Mouse (Mus musculus): ENCODE results near the gene Abcb4. TPM values are rescaled to one million over a fixed set of nuclear protein-coding genes. Genes with fewer than 3 reads are reported as not detected.
A peak's percentile ranks its signal among the peaks of the same experiment; 100 is the strongest.

Abcb4 gene
- total RNA-seq, 1 experiment, result not detected

DNA sequence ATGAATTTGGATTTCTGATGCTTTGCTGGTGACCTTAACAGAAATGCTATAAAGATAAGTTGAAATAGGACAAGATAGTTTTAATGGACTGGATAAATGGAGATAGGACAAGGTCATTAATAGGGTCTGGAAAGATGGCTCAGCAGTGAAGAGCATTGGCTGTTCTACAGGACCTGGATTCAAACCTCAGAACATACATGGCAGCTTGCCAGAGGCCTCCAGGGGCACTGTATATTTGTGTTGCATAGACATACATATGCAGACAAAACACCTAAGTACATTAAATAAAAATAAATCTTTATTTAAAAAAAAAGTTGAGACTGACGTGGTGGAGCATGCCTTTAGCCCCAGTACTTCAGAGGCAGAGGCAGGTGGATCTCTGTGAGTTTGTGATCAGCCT lies 7.5 kb downstream of the Abcb4 start:
- in situ Hi-C loops (cut with MboI; ENCODE audit: low sequenced_read_pairs in 2 of 2, unreplicated experiment in 2 of 2), result no loop called here
- H3K36me3 ChIP-seq (ENCODE audit: control insufficient read depth, insufficient read depth, low read length, poor library complexity, severe bottlenecking), result no peaks in the 10 kb centered on the region
- no peak overlapping the region for H3K4me3 ChIP-seq (ENCODE audit: insufficient read depth in 1 of 2, low read depth in 1 of 2, low read length in 2 of 2, poor library complexity in 1 of 2, severe bottlenecking in 1 of 2)

DNA sequence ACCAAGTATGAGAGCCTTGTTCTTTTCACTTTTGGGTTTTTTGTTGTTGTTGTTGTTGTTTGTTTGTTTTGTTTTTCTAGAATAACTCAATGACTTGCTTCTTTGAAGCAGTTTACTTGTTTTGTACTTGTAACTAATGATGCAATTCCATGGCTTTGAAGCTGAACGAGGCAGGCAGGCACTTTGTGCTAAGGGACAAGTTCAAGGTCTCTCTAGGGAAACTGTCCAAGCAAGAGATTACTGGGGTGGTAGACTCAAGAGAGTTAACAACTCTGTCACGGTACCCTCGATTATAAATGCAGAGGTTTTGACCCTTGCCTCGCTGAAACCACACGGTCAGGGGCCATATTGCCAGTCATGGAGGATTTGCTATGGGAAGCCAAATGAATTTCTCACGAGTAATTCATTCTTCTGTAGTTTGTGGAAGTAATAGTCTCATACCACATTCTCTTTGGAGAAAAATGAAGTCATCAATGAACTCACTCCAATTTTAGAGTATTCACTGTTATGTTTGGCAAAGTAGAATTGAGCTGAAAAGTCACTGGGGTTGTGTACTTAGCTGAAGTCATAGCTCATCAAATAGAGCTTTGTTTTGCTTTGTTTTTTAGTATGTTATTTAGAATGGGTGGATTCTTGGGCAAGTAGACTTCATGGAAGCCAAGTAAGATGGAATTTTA lies 8.8 kb downstream of the Abcb4 start:
- in situ Hi-C loops (cut with MboI; ENCODE audit: low sequenced_read_pairs in 2 of 2, unreplicated experiment in 2 of 2), result no loop called here
- no peak for DNase-seq (ENCODE audit: low read depth, low spot score)
- Histone ChIP-seq H3K4me1 (ENCODE audit: control insufficient read depth in 2 of 2, insufficient read depth in 2 of 2, low read length in 2 of 2, poor library complexity in 1 of 2) (no peaks in the 10 kb centered on the region), H3K27ac (ENCODE audit: insufficient read depth, low read depth, low read length, poor library complexity, severe bottlenecking) (no peak overlapping the region), H3K9me3 (ENCODE audit: control insufficient read depth, insufficient read depth, low read depth, low read length) (no peaks in the 10 kb centered on the region), H3K36me3 (ENCODE audit: control insufficient read depth, insufficient read depth, low read length, poor library complexity, severe bottlenecking) (no peaks in the 10 kb centered on the region), H3K4me3 (ENCODE audit: insufficient read depth in 1 of 2, low read depth in 1 of 2, low read length in 2 of 2, poor library complexity in 1 of 2, severe bottlenecking in 1 of 2) (no peak overlapping the region), H3K9ac (ENCODE audit: insufficient read depth, low read depth, low read length, poor library complexity, severe bottlenecking) (no peak overlapping the region)
- TF ChIP-seq CHD2 (IDR thresholded peaks at IDR 0.05; ENCODE audit: low read depth, low read length), result no peak
- no peak for TF ChIP-seq MAFK (IDR thresholded peaks at IDR 0.05; ENCODE audit: insufficient read depth, low read depth, low read length)

More for the DNA sequence above, 7.5 kb downstream of the Abcb4 start:
- no peak overlapping the region for H3K27ac ChIP-seq (ENCODE audit: insufficient read depth, low read depth, low read length, poor library complexity, severe bottlenecking)
- no peak overlapping the region for H3K9ac ChIP-seq (ENCODE audit: insufficient read depth, low read depth, low read length, poor library complexity, severe bottlenecking)
- DNase-seq (ENCODE audit: low read depth, low spot score), result no peak
- no peaks in the 10 kb centered on the region for H3K4me1 ChIP-seq (ENCODE audit: control insufficient read depth in 2 of 2, insufficient read depth in 2 of 2, low read length in 2 of 2, poor library complexity in 1 of 2)
- no peaks in the 10 kb centered on the region for H3K9me3 ChIP-seq (ENCODE audit: control insufficient read depth, insufficient read depth, low read depth, low read length)
- TF ChIP-seq CHD2 (IDR thresholded peaks at IDR 0.05; ENCODE audit: low read depth, low read length) (no peak), ZC3H11A (IDR thresholded peaks at IDR 0.05; ENCODE audit: borderline replicate concordance, low read depth, low read length) (no peak), HCFC1 (IDR thresholded peaks at IDR 0.05; ENCODE audit: borderline replicate concordance, insufficient read depth, low read length) (no peak), MAFK (IDR thresholded peaks at IDR 0.05; ENCODE audit: insufficient read depth, low read depth, low read length) (no peak), ZNF384 (IDR thresholded peaks at IDR 0.05; ENCODE audit: low read depth, low read length) (no peak)

DNA sequence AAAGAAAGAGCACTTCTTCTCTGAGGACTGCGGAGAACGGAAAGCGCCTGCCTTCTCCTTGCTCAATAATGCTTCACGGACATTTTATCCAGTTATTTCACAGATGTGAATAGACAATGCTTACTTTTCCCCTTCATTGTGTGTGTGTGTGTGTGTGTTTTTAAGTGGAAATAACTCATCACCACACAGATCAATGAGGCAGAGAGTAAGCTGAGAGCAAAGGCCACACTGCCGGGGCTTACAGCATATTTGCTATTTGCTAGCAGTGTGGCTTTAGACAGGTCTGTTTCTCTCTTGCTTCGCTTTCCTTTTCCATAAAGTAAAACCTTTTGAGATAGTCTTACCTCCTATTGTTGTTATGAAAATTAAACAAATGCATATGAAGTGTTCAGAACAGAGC lies 11.0 kb downstream of the Abcb4 start:
- Histone ChIP-seq H3K27ac (ENCODE audit: insufficient read depth, low read depth, low read length, poor library complexity, severe bottlenecking) (no peak overlapping the region), H3K9me3 (ENCODE audit: control insufficient read depth, insufficient read depth, low read depth, low read length) (no peaks in the 10 kb centered on the region), H3K4me1 (ENCODE audit: control insufficient read depth in 2 of 2, insufficient read depth in 2 of 2, low read length in 2 of 2, poor library complexity in 1 of 2) (no peaks in the 10 kb centered on the region), H3K9ac (ENCODE audit: insufficient read depth, low read depth, low read length, poor library complexity, severe bottlenecking) (no peak overlapping the region), H3K36me3 (ENCODE audit: control insufficient read depth, insufficient read depth, low read length, poor library complexity, severe bottlenecking) (no peaks in the 10 kb centered on the region), H3K4me3 (ENCODE audit: insufficient read depth in 1 of 2, low read depth in 1 of 2, low read length in 2 of 2, poor library complexity in 1 of 2, severe bottlenecking in 1 of 2) (no peak overlapping the region)
- DNase-seq (ENCODE audit: low read depth, low spot score), result no peak
- in situ Hi-C loops (cut with MboI; ENCODE audit: low sequenced_read_pairs in 2 of 2, unreplicated experiment in 2 of 2), result no loop called here
- no peak for TF ChIP-seq ZC3H11A (IDR thresholded peaks at IDR 0.05; ENCODE audit: borderline replicate concordance, low read depth, low read length)
- TF ChIP-seq ZNF384 (IDR thresholded peaks at IDR 0.05; ENCODE audit: low read depth, low read length), result no peak
- no peak for TF ChIP-seq MAFK (IDR thresholded peaks at IDR 0.05; ENCODE audit: insufficient read depth, low read depth, low read length)
- TF ChIP-seq HCFC1 (IDR thresholded peaks at IDR 0.05; ENCODE audit: borderline replicate concordance, insufficient read depth, low read length), result no peak
- TF ChIP-seq CHD2 (IDR thresholded peaks at IDR 0.05; ENCODE audit: low read depth, low read length), result no peak

DNA sequence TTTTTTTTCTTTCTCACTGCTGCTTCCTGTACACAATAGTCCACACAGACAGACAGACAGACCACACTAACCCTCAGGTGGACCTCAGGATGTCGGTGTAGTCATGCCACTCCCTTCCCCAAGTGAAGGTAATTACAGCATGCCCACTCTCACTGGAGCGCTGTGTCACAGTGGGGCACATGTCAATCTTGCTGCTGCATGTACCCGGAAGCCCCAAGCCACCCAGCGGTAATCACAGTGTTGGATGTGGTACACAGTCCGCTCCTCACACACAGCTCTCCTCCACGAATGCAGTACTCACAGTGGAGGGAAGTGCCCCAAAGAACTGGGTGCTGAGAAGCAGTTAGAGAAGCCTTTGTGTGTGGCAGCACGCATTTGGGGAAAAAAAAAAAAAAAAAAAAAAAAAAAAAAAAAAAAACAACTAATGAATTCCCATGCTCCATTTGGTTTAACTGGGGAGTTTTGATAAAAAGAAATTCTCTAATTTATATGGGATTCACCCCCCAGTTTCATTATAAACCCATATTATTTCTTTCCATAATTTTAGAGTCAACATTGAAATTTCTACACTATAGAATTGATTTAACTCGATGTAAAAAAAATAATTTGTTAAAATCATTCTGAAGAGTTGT lies 18.2 kb downstream of the Abcb4 start:
- Histone ChIP-seq H3K4me1 (ENCODE audit: control insufficient read depth in 2 of 2, insufficient read depth in 2 of 2, low read length in 2 of 2, poor library complexity in 1 of 2) (no peaks in the 10 kb centered on the region), H3K9ac (ENCODE audit: insufficient read depth, low read depth, low read length, poor library complexity, severe bottlenecking) (no peak overlapping the region), H3K9me3 (ENCODE audit: control insufficient read depth, insufficient read depth, low read depth, low read length) (no peaks in the 10 kb centered on the region), H3K36me3 (ENCODE audit: control insufficient read depth, insufficient read depth, low read length, poor library complexity, severe bottlenecking) (no peaks in the 10 kb centered on the region), H3K4me3 (ENCODE audit: insufficient read depth in 1 of 2, low read depth in 1 of 2, low read length in 2 of 2, poor library complexity in 1 of 2, severe bottlenecking in 1 of 2) (no peak overlapping the region), H3K27ac (ENCODE audit: insufficient read depth, low read depth, low read length, poor library complexity, severe bottlenecking) (no peak overlapping the region)
- DNase-seq (ENCODE audit: low read depth, low spot score), result no peak
- peak; percentile 76; the same call in 1 of the 2 replicates for TF ChIP-seq ZNF384 (IDR thresholded peaks at IDR 0.05; ENCODE audit: low read depth, low read length)
- no peak for TF ChIP-seq ZC3H11A (IDR thresholded peaks at IDR 0.05; ENCODE audit: borderline replicate concordance, low read depth, low read length)
- TF ChIP-seq HCFC1 (IDR thresholded peaks at IDR 0.05; ENCODE audit: borderline replicate concordance, insufficient read depth, low read length), result no peak
- in situ Hi-C loops (cut with MboI; ENCODE audit: low sequenced_read_pairs in 2 of 2, unreplicated experiment in 2 of 2), result no loop called here
